Comparison of ENCODE assay signal across 8 mouse cellular contexts in genomic region chr10:117940441-117941265, GRCm38 (mm10).
DNase-seq lines count a peak whose midpoint lies in the region; ATAC-seq and TF ChIP-seq lines count a peak whose summit lies in the region.

No protein-coding gene starts in this region.

- H3K36me3 ChIP-seq in spleen, adult 2 months (ENCODE audit: control insufficient read depth, insufficient read depth, low read length) = no peaks in the 10 kb centered on the region
- no peaks in the 10 kb centered on the region for H3K36me3 ChIP-seq in kidney, postnatal 0 days (ENCODE audit: insufficient read depth, low read length)

- 23% methylated on average over 10 of the region's 10 CpGs for WGBS in spleen, adult 2 months
- 30% methylated on average over 10 of the region's 10 CpGs for WGBS in kidney, postnatal 0 days

- peak overlapping the region; percentile 14; the same call in 1 of the 2 replicates for H3K27ac ChIP-seq in spleen, adult 2 months (ENCODE audit: insufficient read depth, low read length)
- H3K27ac ChIP-seq in kidney, postnatal 0 days = peak overlapping the region; percentile 50

- H3K9ac ChIP-seq in kidney, postnatal 0 days (ENCODE audit: low read depth, low read length) = no peak overlapping the region

- DNase-seq in spleen, adult 2 months (ENCODE audit: low read depth in 1 of 2, low spot score in 2 of 2) = no peak
- DNase-seq in spleen, postnatal 36 days (ENCODE audit: low spot score in 2 of 2) = no peak
- DNase-seq in heart, adult 9 months (ENCODE audit: low spot score in 2 of 2) = peak; percentile 80 to 86
- peak; percentile 82 for DNase-seq in kidney, postnatal 0 days (ENCODE audit: low spot score)
- DNase-seq in right cerebral cortex, postnatal 36 days (ENCODE audit: low spot score in 2 of 2) = no peak

- no peaks in the 10 kb centered on the region for H3K27me3 ChIP-seq in spleen, adult 2 months (ENCODE audit: control insufficient read depth, insufficient read depth, low read length)
- H3K27me3 ChIP-seq in kidney, postnatal 0 days (ENCODE audit: insufficient read depth, low read length) = no peaks in the 10 kb centered on the region

- no peak for TF ChIP-seq POLR2A in spleen, adult 2 months (IDR thresholded peaks at IDR 0.05; ENCODE audit: low read depth, low read length)

- ATAC-seq in kidney, postnatal 0 days (replicated peaks; ENCODE audit: low FRiP score, low read depth) = 0 out of 2 replicates have a peak, but pooled peaks have one; percentile 33
- 0 out of 2 replicates have a peak, but pooled peaks have one; percentile 24 for ATAC-seq in monocyte, adult 5-6 weeks (replicated peaks; ENCODE audit: insufficient number of reproducible peaks, low FRiP score, low TSS enrichment, poor library complexity, severe bottlenecking)
- no peak for ATAC-seq in erythroblast, adult 5-6 weeks (replicated peaks; ENCODE audit: low FRiP score, poor library complexity, severe bottlenecking)
- ATAC-seq in cerebellum, adult (ENCODE audit: insufficient number of reproducible peaks, low FRiP score, low TSS enrichment) = no peak

- peaks cover 20% of the 10 kb centered on the region for H3K4me1 ChIP-seq in spleen, adult 2 months (ENCODE audit: control insufficient read depth, insufficient read depth, insufficient read length)
- H3K4me1 ChIP-seq in kidney, postnatal 0 days (replicated peaks; ENCODE audit: insufficient read depth, low read length) = peaks cover 4% of the 10 kb centered on the region; the same call in 1 of the 2 replicates

- H3K4me2 ChIP-seq in kidney, postnatal 0 days (ENCODE audit: low read length) = peak overlapping the region; percentile 24

- no peak for TF ChIP-seq CTCF in spleen, adult 2 months (IDR thresholded peaks at IDR 0.05; ENCODE audit: extremely low read depth, insufficient read depth, insufficient read length, insufficient replicate concordance)
- no peak for TF ChIP-seq CTCF in kidney, postnatal 0 days (IDR thresholded peaks at IDR 0.05; ENCODE audit: low read depth)

- no peak overlapping the region for H3K4me3 ChIP-seq in spleen, adult 2 months (ENCODE audit: extremely low read depth, insufficient read depth, insufficient read length)
- no peak overlapping the region for H3K4me3 ChIP-seq in kidney, postnatal 0 days (replicated peaks; ENCODE audit: low read depth, low read length)

- H3K9me3 ChIP-seq in kidney, postnatal 0 days (replicated peaks; ENCODE audit: low read length) = no peaks in the 10 kb centered on the region

Comparison
In these comparisons a context has a peak if more than half of its experiments do, and no peak if none do; other contexts are left out.
1. DNase-seq: peak in heart, adult 9 months (2 of 2) and kidney, postnatal 0 days (single experiment); none in spleen, adult 2 months (0 of 2), spleen, postnatal 36 days (0 of 2) and right cerebral cortex, postnatal 36 days (0 of 2).
2. ATAC-seq: peak in kidney, postnatal 0 days (single experiment) and monocyte, adult 5-6 weeks (single experiment); none in erythroblast, adult 5-6 weeks (single experiment) and cerebellum, adult (single experiment).